Mouse (Mus musculus): ENCODE measurements around the gene Ntn3. TPM values are rescaled to one million over a fixed set of nuclear protein-coding genes. Genes with fewer than 3 reads are reported as not detected.

Gene Ntn3
- polyA plus RNA-seq, 1 experiment from 2014 or later = 2.6 TPM

DNA sequence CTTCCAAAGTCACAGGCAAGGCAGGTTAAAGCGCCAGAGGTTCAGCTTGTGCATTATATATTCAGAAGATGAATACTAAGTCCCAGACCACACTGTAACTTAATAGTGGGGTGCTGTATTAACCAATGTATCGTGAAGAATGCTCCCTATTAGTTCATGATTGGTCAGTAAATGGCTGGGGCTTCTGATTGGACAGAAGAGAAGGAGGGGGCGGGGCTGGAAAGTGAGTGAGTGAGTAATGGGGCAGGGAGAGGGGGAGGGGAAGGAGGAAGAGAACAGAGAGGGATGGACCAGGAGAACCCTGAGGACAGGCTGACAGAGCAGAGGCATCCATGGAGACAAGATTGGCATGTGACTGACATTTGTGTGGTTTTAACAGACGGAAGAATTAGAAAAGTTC is 7.5 kb upstream of the Ntn3 start:
- DNase-seq (ENCODE audit: low spot score) (no peak), ATAC-seq (no peak)
- H3K9me3 ChIP-seq (replicated peaks; ENCODE audit: control insufficient read depth, low read length) = no peaks in the 10 kb centered on the region
- no peak overlapping the region for H3K9ac ChIP-seq (ENCODE audit: low read length)
- H3K27me3 ChIP-seq (replicated peaks; ENCODE audit: control insufficient read depth, insufficient read depth, low read length) = no peaks in the 10 kb centered on the region
- H3K4me3 ChIP-seq (ENCODE audit: low read depth, low read length) = no peak overlapping the region
- WGBS = 69% methylated on average over 4 of the region's 4 CpGs
- H3K4me1 ChIP-seq (ENCODE audit: control insufficient read depth, insufficient read depth, low read length) = peaks cover 15% of the 10 kb centered on the region
- peaks cover 27% of the 10 kb centered on the region for H3K36me3 ChIP-seq (ENCODE audit: control insufficient read depth, insufficient read depth, low read length)
- no peak overlapping the region for H3K4me2 ChIP-seq (ENCODE audit: low read length)
- H3K27ac ChIP-seq (ENCODE audit: low read depth, low read length) = no peak overlapping the region

DNA sequence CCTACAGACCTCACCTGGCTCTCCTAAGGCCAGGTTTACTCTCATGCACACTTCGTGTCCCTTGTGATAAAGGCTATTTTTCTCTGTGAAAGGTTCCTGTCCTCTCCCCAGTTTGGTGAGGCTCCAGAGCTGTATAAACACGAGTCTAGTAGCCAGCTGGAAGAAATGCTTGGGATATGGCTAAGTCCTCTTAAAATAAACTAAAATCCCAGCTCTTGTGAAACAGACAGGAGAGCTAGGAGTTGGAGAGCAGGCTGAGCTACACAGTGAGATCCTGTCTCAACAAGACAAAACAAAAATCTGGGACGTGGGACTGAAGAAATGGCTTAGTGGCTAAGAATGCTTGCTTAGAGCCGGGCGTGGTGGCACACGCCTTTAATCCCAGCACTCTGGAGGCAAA is 3.9 kb upstream of the Ntn3 start:
- H3K4me2 ChIP-seq (ENCODE audit: low read length) = no peak overlapping the region
- no peak overlapping the region for H3K4me3 ChIP-seq (ENCODE audit: low read depth, low read length)
- ATAC-seq (no peak), DNase-seq (ENCODE audit: low spot score) (no peak)
- no peak overlapping the region for H3K9ac ChIP-seq (ENCODE audit: low read length)
- H3K27me3 ChIP-seq (replicated peaks; ENCODE audit: control insufficient read depth, insufficient read depth, low read length) = peaks cover 4% of the 10 kb centered on the region; the same call in 1 of the 2 replicates
- no peaks in the 10 kb centered on the region for H3K9me3 ChIP-seq (replicated peaks; ENCODE audit: control insufficient read depth, low read length)
- H3K4me1 ChIP-seq (ENCODE audit: control insufficient read depth, insufficient read depth, low read length) = peaks cover 27% of the 10 kb centered on the region
- 77% methylated on average over 6 of the region's 6 CpGs for WGBS
- H3K36me3 ChIP-seq (ENCODE audit: control insufficient read depth, insufficient read depth, low read length) = peaks cover 25% of the 10 kb centered on the region
- H3K27ac ChIP-seq (ENCODE audit: low read depth, low read length) = no peak overlapping the region

DNA sequence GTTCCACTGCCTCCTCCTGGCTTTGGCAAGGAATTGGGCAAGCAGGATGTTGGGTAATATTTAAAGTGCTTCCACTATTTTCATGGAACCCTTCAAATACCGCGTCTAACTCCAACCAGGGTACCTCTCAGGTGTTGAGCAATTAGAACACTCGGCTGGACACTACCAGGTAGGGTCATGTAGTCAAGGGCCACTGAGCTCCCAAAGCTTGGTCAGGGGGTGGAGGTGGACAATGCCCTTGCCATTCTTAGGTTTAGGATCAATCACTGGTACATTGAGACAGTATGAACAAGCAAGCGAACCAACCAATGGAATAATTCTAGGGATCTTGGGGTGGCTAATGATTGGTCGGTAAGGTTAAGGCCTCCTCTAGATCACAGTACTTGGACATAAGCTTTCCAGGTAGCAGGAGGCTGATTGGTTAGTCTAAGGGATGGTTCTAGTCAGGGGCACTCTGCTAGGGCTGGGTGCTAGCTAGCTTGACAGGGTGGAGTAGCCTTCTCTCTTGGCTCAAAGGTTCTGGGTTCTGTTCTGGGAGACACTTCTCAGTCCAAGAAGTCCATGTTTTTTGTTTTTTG is 3.2 kb upstream of the Ntn3 start:
- 27% methylated on average over 5 of the region's 5 CpGs for WGBS
- DNase-seq (ENCODE audit: low spot score) = no peak
- ATAC-seq = no peak
- Histone ChIP-seq H3K27me3 (replicated peaks; ENCODE audit: control insufficient read depth, insufficient read depth, low read length) (peaks cover 11% of the 10 kb centered on the region), H3K27ac (ENCODE audit: low read depth, low read length) (no peak overlapping the region), H3K9me3 (replicated peaks; ENCODE audit: control insufficient read depth, low read length) (no peaks in the 10 kb centered on the region), H3K4me3 (ENCODE audit: low read depth, low read length) (peak overlapping the region; percentile 55; the same call in 1 of the 2 replicates), H3K4me1 (ENCODE audit: control insufficient read depth, insufficient read depth, low read length) (peaks cover 30% of the 10 kb centered on the region), H3K9ac (ENCODE audit: low read length) (no peak overlapping the region), H3K36me3 (ENCODE audit: control insufficient read depth, insufficient read depth, low read length) (peaks cover 19% of the 10 kb centered on the region), H3K4me2 (ENCODE audit: low read length) (peak overlapping the region; percentile 98)

DNA sequence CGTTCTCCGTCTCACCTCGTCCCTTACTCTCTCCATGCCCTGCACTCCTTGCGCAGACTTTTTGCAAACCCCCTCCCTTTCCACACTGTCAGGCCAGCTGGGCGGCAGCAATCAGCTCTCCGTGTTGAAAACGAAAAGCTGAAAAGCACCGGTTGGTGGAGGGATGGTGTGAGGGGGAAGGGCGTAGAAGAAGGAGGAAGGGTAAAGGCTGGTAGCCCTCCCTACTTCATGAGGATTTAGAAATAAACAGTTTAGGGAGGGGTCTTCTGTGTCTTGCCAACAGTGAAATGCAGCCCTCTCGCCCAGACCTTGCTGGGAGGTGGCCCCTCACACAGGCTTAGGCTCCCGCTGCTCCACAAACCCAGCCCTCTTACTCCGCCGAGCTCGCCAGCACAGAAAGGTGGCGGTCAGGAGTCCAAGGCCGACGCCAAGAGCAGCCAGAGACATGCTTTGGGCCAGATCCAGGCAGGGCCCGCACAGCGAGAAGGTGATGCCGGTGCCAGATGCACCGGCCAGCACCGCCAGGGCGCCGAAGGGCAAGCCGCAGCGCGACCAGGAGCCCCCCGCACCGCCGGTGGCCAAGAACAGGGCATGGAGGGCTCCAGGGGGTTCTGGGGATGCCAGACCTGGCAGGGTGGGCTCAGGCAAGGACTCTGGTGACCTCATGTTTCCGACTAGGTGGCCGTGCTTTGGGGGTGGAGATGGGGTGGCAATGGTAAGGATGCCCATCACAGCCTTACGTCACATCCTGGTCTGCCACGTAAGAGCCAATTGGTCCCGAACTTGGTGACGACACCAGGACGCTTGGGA is 2.5 kb upstream of the Ntn3 start:
- peak overlapping the region; percentile 98 for H3K4me2 ChIP-seq (ENCODE audit: low read length)
- peak overlapping the region; percentile 61 for H3K27ac ChIP-seq (ENCODE audit: low read depth, low read length)
- WGBS = 2% methylated on average over 37 of the region's 37 CpGs
- H3K4me1 ChIP-seq (ENCODE audit: control insufficient read depth, insufficient read depth, low read length) = peaks cover 31% of the 10 kb centered on the region
- peak overlapping the region; percentile 83 for H3K9ac ChIP-seq (ENCODE audit: low read length)
- H3K9me3 ChIP-seq (replicated peaks; ENCODE audit: control insufficient read depth, low read length) = no peaks in the 10 kb centered on the region
- H3K27me3 ChIP-seq (replicated peaks; ENCODE audit: control insufficient read depth, insufficient read depth, low read length) = peaks cover 18% of the 10 kb centered on the region
- ATAC-seq (peak; percentile 61), DNase-seq (ENCODE audit: low spot score) (peak; percentile 92)
- peak overlapping the region; percentile 55 for H3K4me3 ChIP-seq (ENCODE audit: low read depth, low read length)
- peaks cover 17% of the 10 kb centered on the region for H3K36me3 ChIP-seq (ENCODE audit: control insufficient read depth, insufficient read depth, low read length)

DNA sequence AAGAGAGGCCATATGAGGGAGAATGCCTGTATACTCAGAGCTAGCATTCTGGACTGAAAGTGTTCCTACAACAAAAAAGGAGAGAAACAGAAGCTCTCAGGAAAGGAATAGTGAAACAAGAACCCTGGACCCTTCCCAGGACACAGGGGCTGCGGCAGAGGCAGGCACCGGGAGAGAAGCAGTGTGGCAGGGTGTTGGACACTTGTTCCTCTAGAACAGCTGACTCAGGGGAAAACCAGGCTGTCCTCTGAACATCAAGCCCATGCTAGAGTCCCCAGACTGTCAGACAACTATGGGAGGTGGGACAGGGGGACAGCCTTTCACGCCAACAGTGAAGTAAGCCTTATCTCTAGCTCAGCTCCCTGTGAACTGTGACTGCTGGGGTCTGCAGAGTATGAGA is 1.3 kb upstream of the Ntn3 start:
- Histone ChIP-seq H3K9ac (ENCODE audit: low read length) (no peak overlapping the region), H3K4me3 (ENCODE audit: low read depth, low read length) (no peak overlapping the region), H3K27ac (ENCODE audit: low read depth, low read length) (no peak overlapping the region), H3K27me3 (replicated peaks; ENCODE audit: control insufficient read depth, insufficient read depth, low read length) (peaks cover 20% of the 10 kb centered on the region), H3K4me2 (ENCODE audit: low read length) (no peak overlapping the region), H3K36me3 (ENCODE audit: control insufficient read depth, insufficient read depth, low read length) (peaks cover 5% of the 10 kb centered on the region), H3K9me3 (replicated peaks; ENCODE audit: control insufficient read depth, low read length) (no peaks in the 10 kb centered on the region), H3K4me1 (ENCODE audit: control insufficient read depth, insufficient read depth, low read length) (peaks cover 42% of the 10 kb centered on the region)
- WGBS = 83% methylated on average over 3 of the region's 3 CpGs
- DNase-seq (ENCODE audit: low spot score) (no peak), ATAC-seq (no peak)

DNA sequence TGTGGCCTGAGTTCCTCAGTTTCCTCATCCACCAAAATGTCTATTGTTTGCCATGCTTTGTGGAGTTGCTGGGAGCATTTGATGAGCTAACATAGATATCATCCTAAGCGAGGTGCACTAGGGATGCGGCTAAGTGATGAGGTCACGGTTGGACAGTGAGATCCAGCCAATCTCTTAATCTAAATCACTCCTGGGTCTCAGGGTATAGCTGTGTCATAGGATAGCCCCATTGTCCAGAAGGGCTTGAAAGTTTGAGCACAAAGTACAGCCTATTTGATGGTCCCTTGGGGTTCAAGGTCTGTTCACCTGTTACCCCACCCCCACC is 547 bp upstream of the Ntn3 start:
- H3K4me1 ChIP-seq (ENCODE audit: control insufficient read depth, insufficient read depth, low read length) = peaks cover 42% of the 10 kb centered on the region
- WGBS = 66% methylated on average over 3 of the region's 3 CpGs
- H3K27me3 ChIP-seq (replicated peaks; ENCODE audit: control insufficient read depth, insufficient read depth, low read length) = peaks cover 20% of the 10 kb centered on the region
- ATAC-seq = no peak
- H3K9me3 ChIP-seq (replicated peaks; ENCODE audit: control insufficient read depth, low read length) = no peaks in the 10 kb centered on the region
- H3K4me3 ChIP-seq (ENCODE audit: low read depth, low read length) = no peak overlapping the region
- H3K4me2 ChIP-seq (ENCODE audit: low read length) = peak overlapping the region; percentile 97
- no peaks in the 10 kb centered on the region for H3K36me3 ChIP-seq (ENCODE audit: control insufficient read depth, insufficient read depth, low read length)
- H3K9ac ChIP-seq (ENCODE audit: low read length) = no peak overlapping the region
- peak overlapping the region; percentile 65; the same call in 1 of the 2 replicates for H3K27ac ChIP-seq (ENCODE audit: low read depth, low read length)
- DNase-seq (ENCODE audit: low spot score) = no peak

DNA sequence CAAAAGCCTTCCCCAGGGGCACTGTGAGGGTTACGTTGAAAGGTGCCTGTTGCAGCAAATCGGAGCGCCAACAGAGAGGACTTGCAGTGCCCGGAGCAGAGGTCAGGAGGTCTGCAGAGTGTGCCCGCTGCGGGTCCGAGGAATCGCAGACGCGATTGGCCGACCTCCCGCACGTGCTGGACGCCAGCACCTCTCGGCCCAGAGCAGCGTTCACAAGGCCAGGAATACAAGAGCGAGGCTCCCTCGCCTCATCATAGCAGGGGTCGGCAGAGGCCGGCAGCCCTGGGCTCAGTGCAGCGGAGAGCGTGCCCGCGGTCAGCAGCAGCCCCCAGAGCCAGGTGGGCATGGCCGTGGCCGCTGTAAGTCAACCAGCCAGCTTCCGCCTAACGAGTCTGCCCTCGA is 689 bp downstream of the Ntn3 start:
- peak overlapping the region; percentile 46 for H3K4me3 ChIP-seq (ENCODE audit: low read depth, low read length)
- ATAC-seq = no peak

DNA sequence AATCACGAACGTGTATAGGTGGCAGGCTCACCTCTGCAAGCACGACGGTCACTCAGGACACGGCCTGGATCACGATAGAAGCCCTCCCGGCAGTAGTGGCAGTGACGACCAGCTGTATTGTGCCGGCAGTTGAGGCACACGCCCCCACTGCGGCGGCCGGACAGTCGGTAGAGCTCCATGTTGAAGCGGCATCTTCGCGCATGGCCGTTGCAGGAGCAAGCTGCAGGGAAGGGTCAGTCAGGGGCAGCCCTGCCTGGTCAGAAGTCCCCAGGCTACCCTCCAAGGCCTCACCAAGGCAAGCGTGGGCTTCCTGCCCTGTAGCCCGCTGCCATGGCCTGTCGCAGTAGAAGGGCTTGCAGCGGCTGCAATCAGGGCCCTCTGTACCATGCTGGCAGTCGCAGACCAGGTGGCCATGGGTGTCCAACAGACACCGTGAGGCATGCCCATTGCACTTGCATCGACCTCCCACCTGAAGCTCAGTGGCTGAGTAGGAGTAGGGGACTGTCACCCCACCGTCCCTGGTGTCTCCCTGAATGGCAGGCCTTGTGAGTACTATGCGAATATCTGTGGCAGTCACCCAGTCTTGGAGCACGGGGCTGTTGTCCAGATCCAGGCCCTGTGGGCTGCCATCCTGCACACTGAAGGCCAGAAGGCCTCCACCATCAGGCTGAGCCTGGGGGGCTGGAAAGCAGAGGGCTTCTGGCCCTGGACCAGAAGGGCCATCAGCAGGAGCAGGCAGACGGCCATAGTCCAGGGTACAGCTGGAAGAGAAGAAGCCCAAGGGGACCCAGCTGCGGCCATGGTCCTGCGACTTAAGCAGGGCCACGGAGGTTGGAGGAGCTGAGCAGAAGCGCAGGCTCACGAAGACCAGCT is 1.3 kb downstream of the Ntn3 start:
- 63% methylated on average over 34 of the region's 34 CpGs for WGBS
- Histone ChIP-seq H3K36me3 (ENCODE audit: control insufficient read depth, insufficient read depth, low read length) (no peaks in the 10 kb centered on the region), H3K9ac (ENCODE audit: low read length) (peak overlapping the region; percentile 88), H3K27me3 (replicated peaks; ENCODE audit: control insufficient read depth, insufficient read depth, low read length) (peaks cover 20% of the 10 kb centered on the region), H3K4me3 (ENCODE audit: low read depth, low read length) (peak overlapping the region; percentile 46), H3K4me1 (ENCODE audit: control insufficient read depth, insufficient read depth, low read length) (peaks cover 54% of the 10 kb centered on the region), H3K4me2 (ENCODE audit: low read length) (peak overlapping the region; percentile 97), H3K9me3 (replicated peaks; ENCODE audit: control insufficient read depth, low read length) (no peaks in the 10 kb centered on the region), H3K27ac (ENCODE audit: low read depth, low read length) (no peak overlapping the region)
- no peak for DNase-seq (ENCODE audit: low spot score)
- no peak for ATAC-seq

More for the DNA sequence above, 689 bp downstream of the Ntn3 start:
- peak overlapping the region; percentile 97 for H3K4me2 ChIP-seq (ENCODE audit: low read length)
- H3K9ac ChIP-seq (ENCODE audit: low read length) = peak overlapping the region; percentile 88
- peaks cover 20% of the 10 kb centered on the region for H3K27me3 ChIP-seq (replicated peaks; ENCODE audit: control insufficient read depth, insufficient read depth, low read length)
- no peaks in the 10 kb centered on the region for H3K36me3 ChIP-seq (ENCODE audit: control insufficient read depth, insufficient read depth, low read length)
- 3% methylated on average over 29 of the region's 29 CpGs for WGBS
- H3K9me3 ChIP-seq (replicated peaks; ENCODE audit: control insufficient read depth, low read length) = no peaks in the 10 kb centered on the region
- H3K27ac ChIP-seq (ENCODE audit: low read depth, low read length) = peak overlapping the region; percentile 65; the same call in 1 of the 2 replicates
- no peak for DNase-seq (ENCODE audit: low spot score)
- H3K4me1 ChIP-seq (ENCODE audit: control insufficient read depth, insufficient read depth, low read length) = peaks cover 54% of the 10 kb centered on the region
